In genomic region chr13:54457062-54457461, GRCm38 (mm10) we compare ENCODE assay signal across 10 mouse cellular contexts. TPM values are rescaled to one million over a fixed set of nuclear protein-coding genes. Genes with fewer than 3 reads are reported as not detected.
A peak's percentile ranks its signal among the peaks of the same experiment; 100 is the strongest.
DNase-seq lines count a peak whose midpoint lies in the region; ATAC-seq and TF ChIP-seq lines count a peak whose summit lies in the region.
"Had no signal": no experiment of that assay in that cellular context is flagged by ENCODE, and none has a peak within 500 bp of the region (broad histone marks: within the 10 kb centered on the region; RNA-seq: fewer than 3 reads in every experiment).

No protein-coding gene starts in this region.

- peaks cover 68% of the 10 kb centered on the region for H3K36me3 ChIP-seq in lung, embryonic 14.5 days (ENCODE audit: insufficient read depth)
- H3K36me3 ChIP-seq in splenic B cell, adult 2 months (ENCODE audit: control insufficient read depth, insufficient read depth, low read length, poor library complexity, severe bottlenecking): peaks cover 15% of the 10 kb centered on the region
- peaks cover 64% of the 10 kb centered on the region for H3K36me3 ChIP-seq in hindbrain, embryonic 14.5 days (replicated peaks; ENCODE audit: control insufficient read depth, insufficient read depth)
- peaks cover 30% of the 10 kb centered on the region for H3K36me3 ChIP-seq in hindbrain, embryonic 16.5 days (ENCODE audit: control insufficient read depth, insufficient read depth, low read length)

- H3K4me2 ChIP-seq in lung, embryonic 14.5 days: no peak overlapping the region
- H3K4me2 ChIP-seq in hindbrain, embryonic 14.5 days (replicated peaks): no peak overlapping the region
- no peak overlapping the region for H3K4me2 ChIP-seq in hindbrain, embryonic 16.5 days (ENCODE audit: low read length)
- H3K4me2 ChIP-seq: embryonic facial prominence, embryonic 12.5 days; hindbrain, embryonic 12.5 days had no signal

- TF ChIP-seq CTCF in lung, embryonic 14.5 days (IDR thresholded peaks at IDR 0.05; ENCODE audit: low read depth): peak; percentile 52

- H3K27ac ChIP-seq in lung, embryonic 14.5 days (ENCODE audit: low read depth): no peak overlapping the region
- H3K27ac ChIP-seq in hindbrain, embryonic 14.5 days: no peak overlapping the region
- H3K27ac ChIP-seq in hindbrain, embryonic 16.5 days (ENCODE audit: low read depth, low read length): no peak overlapping the region
- H3K27ac ChIP-seq: embryonic facial prominence, embryonic 12.5 days; hindbrain, embryonic 12.5 days had no signal

- H3K27me3 ChIP-seq in lung, embryonic 14.5 days (ENCODE audit: insufficient read depth, low read length): no peaks in the 10 kb centered on the region
- no peaks in the 10 kb centered on the region for H3K27me3 ChIP-seq in splenic B cell, adult 2 months (ENCODE audit: control insufficient read depth, insufficient read depth, low read length, poor library complexity, severe bottlenecking)
- H3K27me3 ChIP-seq in hindbrain, embryonic 14.5 days (ENCODE audit: control insufficient read depth, insufficient read depth, low read length): no peaks in the 10 kb centered on the region
- H3K27me3 ChIP-seq in hindbrain, embryonic 16.5 days (replicated peaks; ENCODE audit: control insufficient read depth, insufficient read depth, low read length): no peaks in the 10 kb centered on the region
- H3K27me3 ChIP-seq: embryonic facial prominence, embryonic 12.5 days; hindbrain, embryonic 12.5 days had no signal

- H3K4me3 ChIP-seq in lung, embryonic 14.5 days (ENCODE audit: low read depth, low read length): no peak overlapping the region
- H3K4me3 ChIP-seq in hindbrain, embryonic 14.5 days (replicated peaks; ENCODE audit: low read length): no peak overlapping the region
- no peak overlapping the region for H3K4me3 ChIP-seq in hindbrain, embryonic 16.5 days (ENCODE audit: low read length)
- H3K4me3 ChIP-seq: embryonic facial prominence, embryonic 12.5 days; hindbrain, embryonic 12.5 days had no signal

- no peak for DNase-seq in lung, embryonic 14.5 days
- DNase-seq in lung, postnatal 36 days: no peak
- DNase-seq in ZHBTc4 (ENCODE audit: low read depth, low spot score): peak; percentile 66
- DNase-seq in induced T-regulatory cell, adult 2 months (ENCODE audit: low read depth): peak; percentile 60
- peak; percentile 73 for DNase-seq in splenic B cell, adult 2 months (ENCODE audit: low read depth, low spot score)
- no peak for DNase-seq in hindbrain, embryonic 14.5 days (ENCODE audit: low spot score)

- ATAC-seq in lung, embryonic 14.5 days (ENCODE audit: insufficient read depth): no peak; the same call in 1 of the 2 replicates
- ATAC-seq in inflammation-experienced regulatory T-cells, adult 6 months: no peak
- no peak for ATAC-seq in hindbrain, embryonic 14.5 days (ENCODE audit: low FRiP score)
- ATAC-seq in hindbrain, embryonic 16.5 days: no peak

- 70% methylated on average over 2 of the region's 2 CpGs for WGBS in lung, embryonic 14.5 days
- 91% methylated on average over 2 of the region's 2 CpGs for WGBS in hindbrain, embryonic 14.5 days
- 80% methylated on average over 2 of the region's 2 CpGs for WGBS in hindbrain, embryonic 16.5 days

- H3K4me1 ChIP-seq in lung, embryonic 14.5 days (ENCODE audit: insufficient read depth): no peaks in the 10 kb centered on the region
- no peaks in the 10 kb centered on the region for H3K4me1 ChIP-seq in hindbrain, embryonic 14.5 days (replicated peaks; ENCODE audit: control insufficient read depth, insufficient read depth, low read length)
- no peaks in the 10 kb centered on the region for H3K4me1 ChIP-seq in hindbrain, embryonic 16.5 days (ENCODE audit: control insufficient read depth, insufficient read depth, low read depth, low read length)
- H3K4me1 ChIP-seq: embryonic facial prominence, embryonic 12.5 days; hindbrain, embryonic 12.5 days had no signal

- H3K9me3 ChIP-seq in lung, embryonic 14.5 days (ENCODE audit: low read depth, low read length): no peaks in the 10 kb centered on the region
- no peaks in the 10 kb centered on the region for H3K9me3 ChIP-seq in hindbrain, embryonic 14.5 days (ENCODE audit: control insufficient read depth, low read length)
- H3K9me3 ChIP-seq in hindbrain, embryonic 16.5 days (ENCODE audit: control insufficient read depth, low read length): no peaks in the 10 kb centered on the region
- H3K9me3 ChIP-seq: embryonic facial prominence, embryonic 12.5 days; hindbrain, embryonic 12.5 days had no signal

- no peak overlapping the region for H3K9ac ChIP-seq in lung, embryonic 14.5 days
- no peak overlapping the region for H3K9ac ChIP-seq in hindbrain, embryonic 14.5 days
- H3K9ac ChIP-seq in hindbrain, embryonic 16.5 days (ENCODE audit: low read depth, low read length): no peak overlapping the region
- H3K9ac ChIP-seq: embryonic facial prominence, embryonic 12.5 days; hindbrain, embryonic 12.5 days had no signal

RNA-seq across cellular contexts. Expression of gene Thoc3, which starts 11.6 kb away (rescaled TPM):
- polyA plus RNA-seq in lung, embryonic 14.5 days (2014; fragmentation: Nextera tagmentation; extraction: Ambion mirVana): 152 and 155 TPM in 2 replicates
- 10 to 100 TPM; 26.8 to 33.5 (median 32.7) TPM for polyA plus RNA-seq in inflammation-experienced regulatory T-cells, adult 6 months (2017; shearing (Covaris generic))
- 92.9 and 98.6 TPM in 2 replicates for polyA plus RNA-seq in hindbrain, embryonic 14.5 days (2014; fragmentation: Nextera tagmentation; extraction: Ambion mirVana)
- 93.8 and 94.8 TPM in 2 replicates for polyA plus RNA-seq in hindbrain, embryonic 16.5 days (2015; fragmentation: Nextera tagmentation; extraction: Ambion mirVana)

RNA-seq across cellular contexts. Expression of gene Simc1, which starts 46.5 kb away (rescaled TPM):
- polyA plus RNA-seq in lung, embryonic 14.5 days (2014; fragmentation: Nextera tagmentation; extraction: Ambion mirVana): 15.0 and 16.3 TPM in 2 replicates
- 10 to 100 TPM in 2 of 3 experiments, 1 to 10 TPM in 1; 4.9 to 10.6 (median 10.0) TPM for polyA plus RNA-seq in inflammation-experienced regulatory T-cells, adult 6 months (2017; shearing (Covaris generic))
- polyA plus RNA-seq in hindbrain, embryonic 14.5 days (2014; fragmentation: Nextera tagmentation; extraction: Ambion mirVana): 27.2 and 28.5 TPM in 2 replicates
- polyA plus RNA-seq in hindbrain, embryonic 16.5 days (2015; fragmentation: Nextera tagmentation; extraction: Ambion mirVana): 20.4 and 23.7 TPM in 2 replicates

Comparison
In these comparisons a context has a peak if more than half of its experiments do, and no peak if none do; other contexts are left out.
1. DNase-seq: peak in ZHBTc4 (single experiment), induced T-regulatory cell, adult 2 months (single experiment) and splenic B cell, adult 2 months (single experiment); none in lung, embryonic 14.5 days (single experiment), lung, postnatal 36 days (single experiment) and hindbrain, embryonic 14.5 days (single experiment).